Mouse (Mus musculus) mesoderm, embryonic 11.5 days (tissue): ENCODE measurements at regions not wholly inside any gene's neighbourhood (a gene's known extent, or its start where the extent isn't known, plus 50 kb on each side); places are given as distances from the start of the nearest gene placed in this dataset.

Source experiments
- DNase-seq: peaks from one replicate; pipeline ENCODE4 v3.0.0-alpha.2; 2012; ENCODE audit warnings: low read depth, low spot score

DNA sequence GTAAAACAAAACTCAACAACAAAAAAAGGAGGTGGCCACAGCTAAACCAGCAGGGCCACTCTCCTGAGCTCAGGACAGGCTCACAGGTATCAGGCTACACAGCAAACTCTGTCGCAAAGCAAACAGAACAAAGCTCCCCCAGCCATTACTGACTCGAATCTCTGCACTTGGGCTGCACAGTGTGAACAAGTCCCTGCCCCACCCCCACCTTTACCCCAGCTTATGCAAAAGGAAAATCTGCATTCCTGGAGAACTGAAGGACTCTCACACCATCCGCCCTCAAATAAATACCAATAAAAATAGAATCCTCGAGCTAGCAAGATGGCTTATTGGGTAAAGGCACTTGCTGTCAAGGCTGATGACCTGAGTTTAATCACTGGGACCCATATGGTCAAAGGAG, 60.6 kb upstream of the Syt13 start:
- DNase-seq = no peak

DNA sequence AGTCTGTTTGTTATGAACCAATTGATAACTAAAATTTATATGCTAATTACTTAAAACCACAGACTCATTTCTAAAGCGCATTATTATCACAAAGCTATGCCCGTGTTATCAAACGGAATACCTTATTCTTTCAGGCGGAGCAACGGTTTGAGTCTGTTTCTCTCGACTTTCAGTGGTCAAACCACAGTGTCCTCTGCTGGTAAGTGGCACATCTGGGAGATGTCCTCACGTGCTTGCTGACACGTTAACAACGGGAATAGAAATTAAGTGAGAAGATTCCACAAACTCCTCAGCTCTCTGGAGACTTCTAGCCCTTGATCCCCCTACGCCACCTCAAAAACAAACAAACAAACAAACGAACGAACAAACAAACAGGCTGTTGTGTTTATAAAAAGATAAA, 58.9 kb upstream of the Syt13 start:
- no peak for DNase-seq

DNA sequence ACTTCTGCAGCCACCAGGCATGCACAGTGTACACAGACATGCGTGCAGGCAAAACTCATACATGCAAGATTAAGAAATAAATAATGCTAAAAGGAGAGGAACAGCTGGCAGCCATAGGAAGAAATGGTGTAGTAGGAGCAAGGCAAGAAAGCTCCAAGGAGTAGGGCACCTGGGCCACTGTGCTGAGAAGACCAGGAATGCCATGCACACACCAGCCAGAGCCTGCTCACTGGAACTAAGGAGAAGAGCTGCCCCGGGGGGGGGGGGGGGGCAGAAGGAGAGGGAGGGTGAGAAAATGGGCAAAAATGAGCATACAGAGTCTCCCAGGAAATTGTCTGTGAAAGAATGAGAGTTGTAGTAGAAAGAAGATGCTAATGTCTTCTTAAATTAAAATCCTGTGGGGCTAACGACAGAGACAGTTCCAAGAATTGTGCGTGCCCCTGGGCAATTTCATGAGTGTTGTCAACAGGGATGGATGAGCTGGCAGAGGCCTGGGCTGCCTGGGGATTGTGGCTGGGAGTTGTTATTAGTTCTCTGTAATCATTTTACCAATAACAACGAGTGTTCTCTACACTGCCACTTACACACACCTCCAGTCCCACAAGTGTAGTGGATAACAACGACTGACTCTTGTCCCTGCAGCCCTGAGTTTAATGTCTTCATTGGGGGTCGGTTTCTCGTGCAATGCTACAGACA, 54.2 kb upstream of the Syt13 start:
- DNase-seq = no peak
